Mouse (Mus musculus): Measurements from ENCODE around the gene Deaf1. TPM values are rescaled to one million over a fixed set of nuclear protein-coding genes. Genes with fewer than 3 reads are reported as not detected.

The Deaf1 gene
- 19.0 and 23.7 TPM in 2 replicates for polyA plus RNA-seq (2012; rRNA removed; ENCODE audit: low replicate concordance)

GRCm38 (mm10) chr7:141327469-141328372 lies at the start of gene Deaf1, which contains the start of gene Tmem80:
Deaf1 (minus strand) TSS chr7:141327690.
Tmem80 (plus strand) TSS chr7:141327739.

GRCm38 (mm10) chr7:141338576-141339131 lies 11.2 kb upstream of the Deaf1 start, which contains the start of gene Eps8l2:
Eps8l2 (plus strand) TSS chr7:141338880.

DNA sequence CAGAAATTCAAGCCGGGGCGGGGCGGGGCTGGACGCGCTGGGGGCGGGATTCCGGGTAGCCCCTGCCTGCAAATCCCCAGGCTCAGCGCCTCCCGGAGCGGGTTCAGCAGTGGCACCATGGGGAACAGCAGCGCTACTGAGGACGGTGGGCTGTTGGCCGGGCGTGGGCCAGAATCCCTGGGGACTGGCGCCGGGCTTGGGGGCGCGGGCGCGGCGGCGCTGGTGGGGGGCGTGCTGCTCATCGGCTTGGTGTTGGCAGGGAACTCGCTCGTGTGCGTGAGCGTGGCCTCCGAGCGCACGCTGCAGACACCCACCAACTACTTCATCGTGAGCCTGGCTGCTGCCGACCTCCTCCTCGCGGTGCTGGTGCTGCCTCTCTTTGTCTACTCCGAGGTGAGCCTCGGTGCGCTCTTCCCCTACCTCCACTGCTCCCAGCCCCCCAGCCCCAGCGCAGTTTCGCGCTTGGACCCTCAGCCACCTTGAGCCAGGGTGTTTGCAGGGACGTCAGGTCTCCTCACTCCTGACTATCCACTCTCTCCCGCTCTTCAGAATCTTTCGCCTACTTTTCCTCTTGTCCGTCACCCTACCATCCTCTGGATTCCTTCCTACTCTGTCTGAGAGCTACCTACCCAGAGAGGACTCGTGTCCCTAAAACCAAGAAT lies 35.4 kb downstream of the Deaf1 start, which contains the start of gene Drd4:
Gene Drd4 (plus strand): TSS at position 86 of the 662 bp plus-strand sequence.

GRCm38 (mm10) chr7:141278766-141279590 lies 48.5 kb downstream of the Deaf1 start, which contains the start of gene Sct:
Sct (minus strand) TSS chr7:141279133.

DNA sequence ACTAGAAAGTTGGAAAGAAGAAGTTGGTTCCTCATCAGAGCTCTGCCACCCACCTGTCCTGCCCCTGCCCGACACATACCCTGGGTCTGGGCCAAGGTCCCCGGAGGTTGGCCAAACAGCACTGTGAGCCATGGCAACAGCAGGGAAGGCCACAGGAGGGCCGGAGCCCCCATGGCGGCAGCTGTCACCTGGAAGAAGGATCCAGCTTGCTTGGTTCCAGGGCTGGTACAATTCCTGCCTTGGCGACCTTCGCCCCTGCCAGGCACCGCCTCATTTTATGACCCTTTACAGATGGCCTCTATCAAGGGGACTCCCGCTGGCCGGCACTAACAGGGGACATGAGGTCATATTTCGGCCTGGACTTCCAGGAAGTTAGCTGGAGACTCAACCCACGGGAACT lies 50.9 kb downstream of the Deaf1 start, which contains the start of gene Cdhr5:
Gene Cdhr5 (minus strand): TSS at position 241 of the 400 bp plus-strand sequence.

GRCm38 (mm10) chr7:141265739-141266561 lies 61.5 kb downstream of the Deaf1 start, which contains the start of gene Irf7:
Irf7 (minus strand) TSS chr7:141266481.

Other genes with a start within 250 kb of the Deaf1 start
- gene Pkp3, start 249.5 kb downstream of the Deaf1 start, polyA plus RNA-seq (2012; rRNA removed; ENCODE audit: low replicate concordance) = 30.8 and 48.9 TPM in 2 replicates
- 30.1 and 44.1 TPM in 2 replicates for gene Sigirr, start 227.1 kb downstream of the Deaf1 start, polyA plus RNA-seq (2012; rRNA removed; ENCODE audit: low replicate concordance)
- 5.8 and 21.4 TPM in 2 replicates for gene Ano9, start 209.9 kb downstream of the Deaf1 start, polyA plus RNA-seq (2012; rRNA removed; ENCODE audit: low replicate concordance)
- gene Ptdss2, start 205.3 kb downstream of the Deaf1 start, polyA plus RNA-seq (2012; rRNA removed; ENCODE audit: low replicate concordance) = 33.0 and 42.5 TPM in 2 replicates
- 122 and 142 TPM in 2 replicates for gene Rnh1, start 154.8 kb downstream of the Deaf1 start, polyA plus RNA-seq (2012; rRNA removed; ENCODE audit: low replicate concordance)
- 52.0 and 63.9 TPM in 2 replicates for gene Hras, start 133.7 kb downstream of the Deaf1 start, polyA plus RNA-seq (2012; rRNA removed; ENCODE audit: low replicate concordance)
- gene Lrrc56, start 133.5 kb downstream of the Deaf1 start, polyA plus RNA-seq (2012; rRNA removed; ENCODE audit: low replicate concordance) = 7.7 and 9.8 TPM in 2 replicates
- 4.3 and 5.2 TPM in 2 replicates for gene Lmntd2, start 113.6 kb downstream of the Deaf1 start, polyA plus RNA-seq (2012; rRNA removed; ENCODE audit: low replicate concordance)
- 20.0 and 26.7 TPM in 2 replicates for gene Rassf7, start 111.8 kb downstream of the Deaf1 start, polyA plus RNA-seq (2012; rRNA removed; ENCODE audit: low replicate concordance)
- gene Phrf1, start 98.9 kb downstream of the Deaf1 start, polyA plus RNA-seq (2012; rRNA removed; ENCODE audit: low replicate concordance) = 14.1 and 24.6 TPM in 2 replicates
- gene Irf7, start 61.2 kb downstream of the Deaf1 start, polyA plus RNA-seq (2012; rRNA removed; ENCODE audit: low replicate concordance) = 98.3 and 195 TPM in 2 replicates
- 0.17 and 0.99 TPM in 2 replicates for gene Cdhr5, start 50.9 kb downstream of the Deaf1 start, polyA plus RNA-seq (2012; rRNA removed; ENCODE audit: low replicate concordance)
- 0.83 and 3.3 TPM in 2 replicates for gene Sct, start 48.6 kb downstream of the Deaf1 start, polyA plus RNA-seq (2012; rRNA removed; ENCODE audit: low replicate concordance)
- gene Drd4, start 35.7 kb downstream of the Deaf1 start, polyA plus RNA-seq (2012; rRNA removed; ENCODE audit: low replicate concordance) = 0.06 TPM in 1 of 2 replicates, not detected in the other
- gene Tmem80, start within 50 bp of the Deaf1 start, polyA plus RNA-seq (2012; rRNA removed; ENCODE audit: low replicate concordance) = 44.4 and 63.2 TPM in 2 replicates
- gene Eps8l2, start 11.2 kb upstream of the Deaf1 start, polyA plus RNA-seq (2012; rRNA removed; ENCODE audit: low replicate concordance) = 38.9 and 52.4 TPM in 2 replicates
- 360 and 366 TPM in 2 replicates for gene Taldo1, start 64.5 kb upstream of the Deaf1 start, polyA plus RNA-seq (2012; rRNA removed; ENCODE audit: low replicate concordance)
- gene Gatd1, start 86.4 kb upstream of the Deaf1 start, polyA plus RNA-seq (2012; rRNA removed; ENCODE audit: low replicate concordance) = 67.3 and 68.4 TPM in 2 replicates
- gene Cend1, start 101.8 kb upstream of the Deaf1 start, polyA plus RNA-seq (2012; rRNA removed; ENCODE audit: low replicate concordance) = 0.35 and 0.57 TPM in 2 replicates
- gene Slc25a22, start 110.2 kb upstream of the Deaf1 start, polyA plus RNA-seq (2012; rRNA removed; ENCODE audit: low replicate concordance) = 171 and 174 TPM in 2 replicates
- 13.3 and 19.4 TPM in 2 replicates for gene Pidd1, start 116.3 kb upstream of the Deaf1 start, polyA plus RNA-seq (2012; rRNA removed; ENCODE audit: low replicate concordance)
- gene Rplp2, start 119.7 kb upstream of the Deaf1 start, polyA plus RNA-seq (2012; rRNA removed; ENCODE audit: low replicate concordance) = 451 and 651 TPM in 2 replicates
- 2,420 and 2,700 TPM in 2 replicates for gene Pnpla2, start 127.5 kb upstream of the Deaf1 start, polyA plus RNA-seq (2012; rRNA removed; ENCODE audit: low replicate concordance)
- 66.3 and 119 TPM in 2 replicates for gene Cracr2b, start 133.4 kb upstream of the Deaf1 start, polyA plus RNA-seq (2012; rRNA removed; ENCODE audit: low replicate concordance)
- 588 and 591 TPM in 2 replicates for gene Cd151, start 139.7 kb upstream of the Deaf1 start, polyA plus RNA-seq (2012; rRNA removed; ENCODE audit: low replicate concordance)
- 48.6 and 51.6 TPM in 2 replicates for gene Polr2l, start 147.4 kb upstream of the Deaf1 start, polyA plus RNA-seq (2012; rRNA removed; ENCODE audit: low replicate concordance)
- 166 and 173 TPM in 2 replicates for gene Tspan4, start 147.6 kb upstream of the Deaf1 start, polyA plus RNA-seq (2012; rRNA removed; ENCODE audit: low replicate concordance)
- 30.1 and 37.1 TPM in 2 replicates for gene Chid1, start 212.2 kb upstream of the Deaf1 start, polyA plus RNA-seq (2012; rRNA removed; ENCODE audit: low replicate concordance)
- 56.9 and 63.6 TPM in 2 replicates for gene Ap2a2, start 234.5 kb upstream of the Deaf1 start, polyA plus RNA-seq (2012; rRNA removed; ENCODE audit: low replicate concordance)

All from mammary gland, adult 2 months (tissue).